In the genomic region with DNA sequence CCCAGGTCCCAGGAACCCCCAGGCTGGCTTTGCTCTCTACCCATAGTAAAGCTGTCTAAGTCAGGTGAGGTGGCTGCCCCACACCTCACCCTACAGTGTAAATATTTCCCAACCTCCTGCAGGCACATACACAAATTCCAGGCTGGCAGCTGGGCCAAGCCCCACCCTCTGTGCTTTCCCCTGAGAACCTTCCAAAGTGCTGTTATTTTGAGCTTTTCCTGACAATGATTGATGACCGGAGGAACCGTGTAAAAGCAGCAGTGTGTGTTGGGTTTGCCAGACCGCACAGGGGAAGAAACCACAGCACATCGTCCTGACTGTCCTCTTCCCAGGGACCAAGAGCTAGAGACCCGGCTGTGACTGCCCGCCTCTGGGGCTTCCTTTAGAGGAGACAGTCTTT, we compare ENCODE assay signal across 8 mouse cellular contexts. TPM values are rescaled to one million over a fixed set of nuclear protein-coding genes. Genes with fewer than 3 reads are reported as not detected.
DNase-seq lines count a peak whose midpoint lies in the region; ATAC-seq and TF ChIP-seq lines count a peak whose summit lies in the region.

A gene (plus strand): TSS at position 204 of the 400 bp plus-strand sequence.

- no peak for TF ChIP-seq CTCF in forebrain, postnatal 0 days (IDR thresholded peaks at IDR 0.05; ENCODE audit: low read depth)

- H3K9ac ChIP-seq in intestine, embryonic 16.5 days (ENCODE audit: low read depth, low read length), result peak within 1 kb of the TSS; percentile 30; the same call in 1 of the 2 replicates
- H3K9ac ChIP-seq in liver, embryonic 16.5 days (ENCODE audit: low read depth, low read length), result peak within 1 kb of the TSS; percentile 37
- H3K9ac ChIP-seq in forebrain, postnatal 0 days, result no peak within 1 kb of the TSS

- H3K4me1 ChIP-seq in intestine, embryonic 16.5 days (ENCODE audit: control insufficient read depth, insufficient read depth, low read length), result peaks cover 9% of the 10 kb centered on the region; the same call in 1 of the 2 replicates
- peaks cover 3% of the 10 kb centered on the region; the same call in 1 of the 2 replicates for H3K4me1 ChIP-seq in liver, embryonic 16.5 days (ENCODE audit: control insufficient read depth, low read depth, low read length)
- H3K4me1 ChIP-seq in forebrain, postnatal 0 days (ENCODE audit: insufficient read depth), result no peaks in the 10 kb centered on the region

- no peaks in the 10 kb centered on the region for H3K36me3 ChIP-seq in intestine, embryonic 16.5 days (ENCODE audit: control insufficient read depth, insufficient read depth, low read length)
- no peaks in the 10 kb centered on the region for H3K36me3 ChIP-seq in liver, embryonic 16.5 days (ENCODE audit: control insufficient read depth, insufficient read depth)
- no peaks in the 10 kb centered on the region for H3K36me3 ChIP-seq in forebrain, postnatal 0 days (ENCODE audit: insufficient read depth)

- WGBS in intestine, embryonic 16.5 days, result 5% methylated on average over 6 of the region's 6 CpGs
- 7% methylated on average over 6 of the region's 6 CpGs for WGBS in liver, embryonic 16.5 days (ENCODE audit: insufficient replicate concordance)
- WGBS in forebrain, postnatal 0 days, result 75% methylated on average over 6 of the region's 6 CpGs

- no peaks in the 10 kb centered on the region for H3K9me3 ChIP-seq in intestine, embryonic 16.5 days (ENCODE audit: control insufficient read depth, low read length)
- no peaks in the 10 kb centered on the region for H3K9me3 ChIP-seq in liver, embryonic 16.5 days (replicated peaks; ENCODE audit: control insufficient read depth, low read length)
- no peaks in the 10 kb centered on the region for H3K9me3 ChIP-seq in forebrain, postnatal 0 days (ENCODE audit: low read length)

- peak; percentile 44 to 82 for DNase-seq in adrenal gland, adult (ENCODE audit: inconsistent age in 2 of 2, low spot score in 1 of 2)
- DNase-seq in adrenal gland, postnatal 4 days (ENCODE audit: low spot score in 2 of 2), result no peak
- DNase-seq in forebrain, postnatal 0 days, result no peak
- DNase-seq in cerebellum, adult 9-10 months, result no peak

- no peaks in the 10 kb centered on the region for H3K27me3 ChIP-seq in intestine, embryonic 16.5 days (replicated peaks; ENCODE audit: control insufficient read depth, insufficient read depth, low read length)
- no peaks in the 10 kb centered on the region for H3K27me3 ChIP-seq in liver, embryonic 16.5 days (ENCODE audit: control insufficient read depth, insufficient read depth, low read depth, low read length)
- no peaks in the 10 kb centered on the region for H3K27me3 ChIP-seq in forebrain, postnatal 0 days (ENCODE audit: insufficient read depth, low read length)

- peak within 1 kb of the TSS; percentile 19 for H3K4me3 ChIP-seq in intestine, embryonic 16.5 days (ENCODE audit: low read length)
- H3K4me3 ChIP-seq in liver, embryonic 16.5 days (ENCODE audit: low read depth, low read length), result peak within 1 kb of the TSS; percentile 49
- H3K4me3 ChIP-seq in forebrain, postnatal 0 days (ENCODE audit: low read depth, low read length), result no peak within 1 kb of the TSS

- ATAC-seq in granulocyte monocyte progenitor cell, adult 5-6 weeks (replicated peaks; ENCODE audit: poor library complexity, severe bottlenecking), result peak; percentile 11; the same call in 1 of the 2 replicates
- ATAC-seq in intestine, embryonic 16.5 days, result peak; percentile 89
- peak; percentile 85 for ATAC-seq in liver, embryonic 16.5 days (ENCODE audit: low read depth)
- no peak for ATAC-seq in forebrain, postnatal 0 days
- ATAC-seq in erythroid progenitor cell, adult 5-6 weeks (replicated peaks; ENCODE audit: low FRiP score, poor library complexity, severe bottlenecking), result no peak

- H3K4me2 ChIP-seq in intestine, embryonic 16.5 days (ENCODE audit: low read depth, low read length), result peak within 1 kb of the TSS; percentile 11; the same call in 1 of the 2 replicates
- peak within 1 kb of the TSS; percentile 41 for H3K4me2 ChIP-seq in liver, embryonic 16.5 days (ENCODE audit: low read depth, low read length)
- H3K4me2 ChIP-seq in forebrain, postnatal 0 days (ENCODE audit: low read depth), result no peak within 1 kb of the TSS

- peak within 1 kb of the TSS; percentile 47 for H3K27ac ChIP-seq in intestine, embryonic 16.5 days (ENCODE audit: low read length)
- H3K27ac ChIP-seq in liver, embryonic 16.5 days (ENCODE audit: low read length), result peak within 1 kb of the TSS; percentile 83
- H3K27ac ChIP-seq in forebrain, postnatal 0 days (ENCODE audit: low read depth, low read length), result no peak within 1 kb of the TSS

RNA-seq across cellular contexts. Expression of the gene that starts here (rescaled TPM):
- total RNA-seq in adrenal gland, postnatal 4 days (2021), result 10 to 100 TPM in 1 of 2 experiments, 1 to 10 TPM in 1; 7.1 to 13.3 TPM
- total RNA-seq in granulocyte monocyte progenitor cell, adult 5-6 weeks (2014; fragmentation: Nextera tagmentation), result not detected in 2 replicates
- total RNA-seq in granulocyte monocyte progenitor cell, adult 5-6 weeks (2017), result not detected in 2 replicates
- polyA plus RNA-seq in intestine, embryonic 16.5 days (2015; fragmentation: Nextera tagmentation; extraction: Ambion mirVana), result 26.3 and 27.2 TPM in 2 replicates
- polyA plus RNA-seq in liver, embryonic 16.5 days (2015; fragmentation: Nextera tagmentation; extraction: Ambion mirVana), result 22.1 and 37.9 TPM in 2 replicates
- 1.6 and 2.8 TPM in 2 replicates for total RNA-seq in forebrain, postnatal 0 days (2014; rRNA removed)
- 2.6 TPM in 2 replicates for polyA plus RNA-seq in forebrain, postnatal 0 days (2015; fragmentation: Nextera tagmentation; extraction: Ambion mirVana)
- not detected in 2 replicates for total RNA-seq in erythroid progenitor cell, adult 5-6 weeks (2015; ENCODE audit: low replicate concordance)
- total RNA-seq in erythroid progenitor cell, adult 5-6 weeks (2017; ENCODE audit: low replicate concordance), result 2.8 TPM in 1 of 2 replicates, not detected in the other

Comparison
In these comparisons a context has a peak if more than half of its experiments do, and no peak if none do; other contexts are left out.
1. DNase-seq: peak in adrenal gland, adult (2 of 2); none in adrenal gland, postnatal 4 days (0 of 2), forebrain, postnatal 0 days (single experiment) and cerebellum, adult 9-10 months (single experiment).
2. Peak in ATAC-seq in granulocyte monocyte progenitor cell, adult 5-6 weeks; RNA of the gene not detected or under 1 TPM.
3. ATAC-seq: peak in intestine, embryonic 16.5 days (single experiment) and liver, embryonic 16.5 days (single experiment); none in forebrain, postnatal 0 days (single experiment) and erythroid progenitor cell, adult 5-6 weeks (single experiment).